Mouse (Mus musculus) bone marrow macrophage, adult 2 months (primary cell): Measurements from ENCODE around the gene OR5BS1P.
A peak's percentile ranks its signal among the peaks of the same experiment; 100 is the strongest.

Source experiments
- CTCF ChIP-seq: IDR thresholded peaks from 2 replicates; pipeline ENCODE4 v1.5.1; 2012; ENCODE audit warnings: low read depth, mild to moderate bottlenecking, low read length, moderate library complexity
- POLR2A ChIP-seq: IDR thresholded peaks from 2 replicates; pipeline ENCODE4 v1.6.1; 2012; ENCODE audit warnings: mild to moderate bottlenecking, low read depth, low read length, borderline replicate concordance

DNA sequence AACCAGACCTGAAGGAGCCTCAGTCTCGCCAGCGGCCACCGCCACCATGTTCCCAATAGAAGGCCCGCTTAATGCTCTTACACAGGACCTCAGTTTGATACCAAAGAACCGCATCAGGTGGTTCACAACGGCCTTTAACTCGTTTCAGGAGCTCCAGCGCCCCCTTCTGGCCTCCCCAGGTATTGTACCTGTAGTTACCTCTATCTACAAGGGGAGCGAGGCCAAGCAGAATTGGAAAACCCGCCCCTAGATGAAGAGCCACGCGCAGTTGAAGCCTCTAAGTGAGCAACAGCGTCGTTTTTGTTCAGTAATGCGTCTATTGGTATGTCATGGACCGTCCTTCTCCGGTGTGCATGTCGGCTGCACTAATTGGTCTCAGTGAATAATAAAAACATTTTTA lies 34.8 kb downstream of the OR5BS1P start:
- TF ChIP-seq CTCF (peak; percentile 80), POLR2A (no peak)
